Mouse (Mus musculus) stomach, embryonic 15.5 days (tissue): ENCODE measurements around the gene Ptprg. TPM values are rescaled to one million over a fixed set of nuclear protein-coding genes. Genes with fewer than 3 reads are reported as not detected.

Experiments used
- ATAC-seq: fragments of 200-750 bp; cut with Nextera tagmentation; 2 replicates; pipeline ENCODE4 v1.8.0; 2017; ENCODE audit warnings: low read depth, moderate number of reproducible peaks, moderate TSS enrichment; ENCODE audit not compliant: insufficient read depth, low FRiP score
- H3K27ac ChIP-seq: fragments of 300-500 bp; sonication (generic); 2 replicates; pipeline ENCODE4 v1.5.1; 2015; ENCODE audit warnings: mild to moderate bottlenecking, inconsistent platforms
- H3K27me3 ChIP-seq: fragments of 300-500 bp; sonication (generic); replicated peaks from 2 replicates; pipeline ENCODE4 v1.6.1; 2015; ENCODE audit warnings: inconsistent platforms
- H3K36me3 ChIP-seq: fragments of 300-500 bp; sonication (generic); 2 replicates; pipeline ENCODE4 v1.6.1; 2015; ENCODE audit warnings: inconsistent platforms
- H3K4me1 ChIP-seq: fragments of 300-500 bp; sonication (generic); 2 replicates; pipeline ENCODE4 v1.6.1; 2015; ENCODE audit warnings: inconsistent platforms
- H3K4me2 ChIP-seq: fragments of 300-500 bp; sonication (generic); 2 replicates; pipeline ENCODE4 v1.6.1; 2015; ENCODE audit warnings: mild to moderate bottlenecking, inconsistent platforms
- H3K4me3 ChIP-seq: fragments of 300-500 bp; sonication (generic); replicated peaks from 2 replicates; pipeline ENCODE4 v1.5.1; 2015; ENCODE audit warnings: inconsistent platforms
- H3K9ac ChIP-seq: fragments of 300-500 bp; sonication (generic); 2 replicates; pipeline ENCODE4 v1.6.1; 2015; ENCODE audit warnings: inconsistent platforms
- H3K9me3 ChIP-seq: fragments of 300-500 bp; sonication (generic); 2 replicates; pipeline ENCODE4 v1.6.1; 2016; ENCODE audit warnings: inconsistent platforms
- WGBS: fragments of 180-500 bp; shearing (Covaris S2); methylation state at CpG from one replicate; pipeline ENCODE4 v1.1.7; 2015; 5-methylcytosine and 5-hydroxymethylcytosine counted together
- polyA plus RNA-seq: library from polyadenylated mRNA; unstranded; fragments of >200 nt; fragmentation: Nextera tagmentation; extraction: Ambion mirVana; gene quantifications from 2 replicates; pipeline ENCODE4 v1.2.1, GENCODE M21; 2015

Gene Ptprg
- polyA plus RNA-seq, 1 experiment from 2014 or later, result 22.9 TPM

DNA sequence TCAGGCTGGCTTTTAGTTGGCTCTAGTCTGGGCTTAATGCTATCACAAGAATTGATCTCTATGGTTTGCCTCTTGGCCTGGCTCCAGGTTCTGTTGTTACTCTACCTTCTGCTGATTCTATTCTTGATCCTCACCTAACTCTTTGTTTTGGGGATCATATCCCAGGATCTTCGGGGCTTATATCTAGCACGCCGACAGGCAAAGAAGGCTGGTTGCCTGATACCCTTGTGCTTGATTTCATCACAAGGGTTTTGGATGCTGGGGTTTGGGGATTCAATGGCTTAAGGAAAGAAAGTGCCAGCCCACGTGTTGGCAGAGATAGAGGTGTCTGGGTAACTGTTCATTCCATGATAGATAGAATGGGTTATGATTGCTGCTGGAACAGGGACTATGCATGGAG, 164.9 kb downstream of the Ptprg start:
- H3K36me3 ChIP-seq, result no peaks in the 10 kb centered on the region
- H3K4me1 ChIP-seq, result no peaks in the 10 kb centered on the region
- 87% methylated on average over 4 of the region's 4 CpGs for WGBS
- no peak overlapping the region for H3K27ac ChIP-seq
- H3K27me3 ChIP-seq, result no peaks in the 10 kb centered on the region
- H3K9ac ChIP-seq, result no peak overlapping the region
- ATAC-seq, result no peak
- H3K9me3 ChIP-seq, result no peaks in the 10 kb centered on the region
- no peak overlapping the region for H3K4me2 ChIP-seq
- no peak overlapping the region for H3K4me3 ChIP-seq

- H3K4me1 ChIP-seq, result no peaks in the 10 kb centered on the region
- H3K27ac ChIP-seq, result no peak overlapping the region
- no peak overlapping the region for H3K9ac ChIP-seq
- no peak for ATAC-seq
- no peak overlapping the region for H3K4me3 ChIP-seq
- no peak overlapping the region for H3K4me2 ChIP-seq
- no peaks in the 10 kb centered on the region for H3K36me3 ChIP-seq
- H3K27me3 ChIP-seq, result no peaks in the 10 kb centered on the region
- WGBS, result 71% methylated on average over 7 of the region's 7 CpGs
- H3K9me3 ChIP-seq, result no peaks in the 10 kb centered on the region
These were observed 165.9 kb downstream of the Ptprg start for GRCm38 (mm10) chr14:11719259-11719658.

DNA sequence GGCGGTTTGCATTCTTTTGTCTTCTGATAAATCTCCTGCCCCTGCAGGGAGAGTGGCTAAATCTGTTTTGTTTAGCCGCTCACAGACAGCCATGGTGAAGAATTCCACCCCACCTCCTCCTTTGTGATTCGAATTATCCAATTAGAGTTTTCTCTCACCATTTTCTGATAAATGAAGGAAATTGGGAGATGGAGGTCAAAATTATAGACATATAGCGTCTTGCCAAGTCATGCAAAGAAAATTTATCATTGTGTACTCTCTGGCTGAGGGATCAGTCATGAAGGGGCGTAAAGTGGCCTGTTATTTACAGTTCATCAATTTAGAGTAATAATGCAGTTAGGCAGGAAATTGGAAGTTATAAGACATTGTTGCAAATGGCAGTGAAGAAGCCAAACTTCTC, 168.8 kb downstream of the Ptprg start:
- WGBS, result 59% methylated on average over 5 of the region's 5 CpGs
- Histone ChIP-seq H3K9ac (no peak overlapping the region), H3K36me3 (no peaks in the 10 kb centered on the region), H3K4me2 (no peak overlapping the region), H3K4me1 (no peaks in the 10 kb centered on the region), H3K4me3 (no peak overlapping the region), H3K27me3 (no peaks in the 10 kb centered on the region), H3K9me3 (no peaks in the 10 kb centered on the region), H3K27ac (no peak overlapping the region)
- ATAC-seq, result no peak

GRCm38 (mm10) chr14:11723876-11724275, 170.5 kb downstream of the Ptprg start:
- Histone ChIP-seq H3K9ac (no peak overlapping the region), H3K27me3 (no peaks in the 10 kb centered on the region), H3K4me3 (no peak overlapping the region), H3K4me1 (no peaks in the 10 kb centered on the region), H3K4me2 (no peak overlapping the region), H3K27ac (no peak overlapping the region), H3K36me3 (no peaks in the 10 kb centered on the region), H3K9me3 (no peaks in the 10 kb centered on the region)
- 92% methylated on average over 7 of the region's 7 CpGs for WGBS
- no peak for ATAC-seq

GRCm38 (mm10) chr14:11731223-11731920, 178.0 kb downstream of the Ptprg start:
- WGBS, result 38% methylated on average over 7 of the region's 7 CpGs
- H3K4me3 ChIP-seq, result no peak overlapping the region
- no peaks in the 10 kb centered on the region for H3K27me3 ChIP-seq
- H3K9me3 ChIP-seq, result no peaks in the 10 kb centered on the region
- H3K27ac ChIP-seq, result no peak overlapping the region
- no peak overlapping the region for H3K4me2 ChIP-seq
- ATAC-seq, result no peak
- H3K36me3 ChIP-seq, result no peaks in the 10 kb centered on the region
- H3K9ac ChIP-seq, result no peak overlapping the region
- H3K4me1 ChIP-seq, result no peaks in the 10 kb centered on the region

DNA sequence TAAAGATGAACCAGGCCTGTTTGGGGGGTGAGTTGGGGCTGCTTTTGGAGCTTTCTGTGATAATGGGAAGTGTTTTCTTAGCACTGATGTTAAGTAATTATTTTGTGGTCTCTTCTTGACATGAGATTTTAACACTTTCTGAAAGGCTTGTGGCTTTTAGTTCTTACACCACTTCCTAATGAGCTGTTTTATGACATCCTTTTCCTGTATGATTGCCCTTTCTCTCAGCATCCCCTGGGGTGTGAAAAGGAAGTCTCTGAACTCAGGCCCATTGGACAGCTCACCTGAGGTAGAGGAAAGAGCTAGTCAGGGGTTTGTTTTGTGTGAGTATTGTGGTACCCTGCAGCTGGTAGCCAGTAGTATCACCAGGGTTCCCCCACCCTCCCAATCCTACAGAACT, 179.0 kb downstream of the Ptprg start:
- Histone ChIP-seq H3K4me1 (no peaks in the 10 kb centered on the region), H3K9me3 (no peaks in the 10 kb centered on the region), H3K27me3 (no peaks in the 10 kb centered on the region), H3K4me3 (no peak overlapping the region), H3K27ac (no peak overlapping the region), H3K9ac (no peak overlapping the region), H3K36me3 (no peaks in the 10 kb centered on the region), H3K4me2 (no peak overlapping the region)
- no peak for ATAC-seq

GRCm38 (mm10) chr14:11743726-11744125, 190.4 kb downstream of the Ptprg start:
- Histone ChIP-seq H3K36me3 (no peaks in the 10 kb centered on the region), H3K4me3 (no peak overlapping the region), H3K9me3 (no peaks in the 10 kb centered on the region), H3K27me3 (no peaks in the 10 kb centered on the region), H3K4me1 (no peaks in the 10 kb centered on the region), H3K27ac (no peak overlapping the region), H3K4me2 (no peak overlapping the region), H3K9ac (no peak overlapping the region)
- ATAC-seq, result no peak
- WGBS, result 97% methylated on average over 1 of the region's 1 CpGs

- H3K36me3 ChIP-seq, result no peaks in the 10 kb centered on the region
- 67% methylated on average over 8 of the region's 8 CpGs for WGBS
- ATAC-seq, result no peak
These were observed 199.3 kb downstream of the Ptprg start for GRCm38 (mm10) chr14:11752678-11753077.

GRCm38 (mm10) chr14:11754656-11755055, 201.3 kb downstream of the Ptprg start:
- Histone ChIP-seq H3K4me1 (no peaks in the 10 kb centered on the region), H3K36me3 (no peaks in the 10 kb centered on the region), H3K4me2 (no peak overlapping the region), H3K9ac (no peak overlapping the region), H3K4me3 (no peak overlapping the region), H3K27ac (no peak overlapping the region), H3K27me3 (no peaks in the 10 kb centered on the region), H3K9me3 (no peaks in the 10 kb centered on the region)
- 78% methylated on average over 4 of the region's 4 CpGs for WGBS
- no peak for ATAC-seq

More at GRCm38 (mm10) chr14:11752678-11753077, 199.3 kb downstream of the Ptprg start:
- H3K9ac ChIP-seq, result no peak overlapping the region
- no peaks in the 10 kb centered on the region for H3K27me3 ChIP-seq
- no peaks in the 10 kb centered on the region for H3K4me1 ChIP-seq
- H3K4me2 ChIP-seq, result no peak overlapping the region
- no peaks in the 10 kb centered on the region for H3K9me3 ChIP-seq
- H3K27ac ChIP-seq, result no peak overlapping the region
- no peak overlapping the region for H3K4me3 ChIP-seq

GRCm38 (mm10) chr14:11758185-11758584, 204.9 kb downstream of the Ptprg start:
- Histone ChIP-seq H3K4me3 (no peak overlapping the region), H3K27me3 (no peaks in the 10 kb centered on the region), H3K9me3 (no peaks in the 10 kb centered on the region), H3K4me2 (no peak overlapping the region), H3K27ac (no peak overlapping the region), H3K4me1 (no peaks in the 10 kb centered on the region), H3K36me3 (no peaks in the 10 kb centered on the region), H3K9ac (no peak overlapping the region)
- no peak for ATAC-seq
- WGBS, result 82% methylated on average over 6 of the region's 6 CpGs

- Histone ChIP-seq H3K36me3 (no peaks in the 10 kb centered on the region), H3K9me3 (no peaks in the 10 kb centered on the region), H3K9ac (no peak overlapping the region), H3K4me2 (no peak overlapping the region), H3K4me3 (no peak overlapping the region), H3K4me1 (no peaks in the 10 kb centered on the region), H3K27ac (no peak overlapping the region), H3K27me3 (no peaks in the 10 kb centered on the region)
- 76% methylated on average over 1 of the region's 1 CpGs for WGBS
- no peak for ATAC-seq
These were observed 206.0 kb downstream of the Ptprg start for GRCm38 (mm10) chr14:11759356-11759755.

DNA sequence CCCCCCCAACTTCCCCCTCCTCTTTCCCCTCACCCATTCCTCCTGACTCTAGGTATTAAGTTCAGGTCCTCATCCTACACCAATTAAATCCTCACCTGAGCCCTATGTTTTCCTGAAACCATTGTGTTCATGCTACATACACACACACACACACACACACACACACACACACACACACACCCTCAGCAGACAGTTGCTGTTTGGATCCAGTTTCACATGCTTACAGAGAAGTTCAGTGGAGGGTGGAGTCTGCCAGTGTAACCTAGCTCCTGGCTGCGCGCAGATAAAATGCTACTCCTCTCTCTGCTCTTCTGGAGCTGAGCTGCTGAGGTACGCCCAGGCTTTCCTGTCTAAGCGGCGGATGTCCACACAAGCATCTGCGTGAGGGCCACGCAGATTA, 209.7 kb downstream of the Ptprg start:
- Histone ChIP-seq H3K27ac (no peak overlapping the region), H3K4me2 (no peak overlapping the region), H3K4me1 (no peaks in the 10 kb centered on the region), H3K4me3 (no peak overlapping the region), H3K36me3 (no peaks in the 10 kb centered on the region), H3K27me3 (no peaks in the 10 kb centered on the region), H3K9ac (no peak overlapping the region), H3K9me3 (no peaks in the 10 kb centered on the region)
- no peak for ATAC-seq
- WGBS, result 54% methylated on average over 7 of the region's 7 CpGs

DNA sequence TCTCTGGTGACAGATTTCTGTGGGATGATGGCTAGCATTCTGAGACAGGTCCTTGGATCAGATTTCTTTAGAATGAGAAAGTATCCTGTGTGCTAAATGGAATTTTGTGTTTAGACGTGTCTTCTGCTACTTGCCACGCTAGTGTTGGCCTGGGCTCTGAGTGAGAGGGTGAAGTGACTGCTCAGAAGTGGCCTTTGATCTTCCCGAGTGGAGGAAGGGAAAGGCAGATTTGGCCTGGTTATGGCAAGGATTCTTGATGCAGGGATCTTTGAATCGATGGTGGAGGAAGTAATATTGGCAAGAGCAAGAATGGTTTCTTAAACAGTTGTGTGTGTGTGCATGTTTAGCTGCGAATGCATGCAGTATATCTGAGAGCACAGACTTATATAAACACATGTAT, 219.4 kb downstream of the Ptprg start:
- H3K4me2 ChIP-seq, result no peak overlapping the region
- no peak for ATAC-seq
- 63% methylated on average over 5 of the region's 5 CpGs for WGBS
- H3K27ac ChIP-seq, result no peak overlapping the region
- peaks cover 8% of the 10 kb centered on the region; the same call in 1 of the 2 replicates for H3K4me1 ChIP-seq
- no peak overlapping the region for H3K9ac ChIP-seq
- H3K9me3 ChIP-seq, result no peaks in the 10 kb centered on the region
- H3K27me3 ChIP-seq, result no peaks in the 10 kb centered on the region
- H3K36me3 ChIP-seq, result no peaks in the 10 kb centered on the region
- no peak overlapping the region for H3K4me3 ChIP-seq
